Mouse (Mus musculus): ENCODE measurements around the gene Akap13. TPM values are rescaled to one million over a fixed set of nuclear protein-coding genes. Genes with fewer than 3 reads are reported as not detected.

Gene Akap13
- total RNA-seq, 1 experiment: 24.6 TPM

- TF ChIP-seq ZNF384 (IDR thresholded peaks at IDR 0.05; ENCODE audit: low read depth, low read length) (no peak), HCFC1 (IDR thresholded peaks at IDR 0.05; ENCODE audit: borderline replicate concordance, insufficient read depth, low read length) (no peak), MAFK (IDR thresholded peaks at IDR 0.05; ENCODE audit: insufficient read depth, low read depth, low read length) (no peak), ZC3H11A (IDR thresholded peaks at IDR 0.05; ENCODE audit: borderline replicate concordance, low read depth, low read length) (no peak), CHD2 (IDR thresholded peaks at IDR 0.05; ENCODE audit: low read depth, low read length) (no peak)
- Histone ChIP-seq H3K9me3 (ENCODE audit: control insufficient read depth, insufficient read depth, low read depth, low read length) (no peaks in the 10 kb centered on the region), H3K4me3 (ENCODE audit: insufficient read depth in 1 of 2, low read depth in 1 of 2, low read length in 2 of 2, poor library complexity in 1 of 2, severe bottlenecking in 1 of 2) (no peak overlapping the region)
Observed at GRCm38 (mm10) chr7:75474564-75475150, 19.3 kb downstream of the Akap13 start.

GRCm38 (mm10) chr7:75478060-75478459, 22.7 kb downstream of the Akap13 start:
- no peaks in the 10 kb centered on the region for H3K9me3 ChIP-seq (ENCODE audit: control insufficient read depth, insufficient read depth, low read depth, low read length)
- no peak overlapping the region for H3K4me3 ChIP-seq (ENCODE audit: insufficient read depth in 1 of 2, low read depth in 1 of 2, low read length in 2 of 2, poor library complexity in 1 of 2, severe bottlenecking in 1 of 2)
- H3K27ac ChIP-seq (ENCODE audit: insufficient read depth, low read depth, low read length, poor library complexity, severe bottlenecking): no peak overlapping the region
- in situ Hi-C loops (cut with MboI; ENCODE audit: low sequenced_read_pairs in 2 of 2, unreplicated experiment in 2 of 2): no loop called here
- H3K36me3 ChIP-seq (ENCODE audit: control insufficient read depth, insufficient read depth, low read length, poor library complexity, severe bottlenecking): no peaks in the 10 kb centered on the region
- H3K9ac ChIP-seq (ENCODE audit: insufficient read depth, low read depth, low read length, poor library complexity, severe bottlenecking): no peak overlapping the region
- peaks cover 3% of the 10 kb centered on the region in 2 experiments; a peak in 1 of 4 replicates for H3K4me1 ChIP-seq (ENCODE audit: control insufficient read depth in 2 of 2, insufficient read depth in 2 of 2, low read length in 2 of 2, poor library complexity in 1 of 2)
- no peak for DNase-seq (ENCODE audit: low read depth, low spot score)
- no peak for TF ChIP-seq ZC3H11A (IDR thresholded peaks at IDR 0.05; ENCODE audit: borderline replicate concordance, low read depth, low read length)

More at GRCm38 (mm10) chr7:75474564-75475150, 19.3 kb downstream of the Akap13 start:
- no peaks in the 10 kb centered on the region for H3K36me3 ChIP-seq (ENCODE audit: control insufficient read depth, insufficient read depth, low read length, poor library complexity, severe bottlenecking)
- H3K9ac ChIP-seq (ENCODE audit: insufficient read depth, low read depth, low read length, poor library complexity, severe bottlenecking): no peak overlapping the region
- DNase-seq (ENCODE audit: low read depth, low spot score): no peak
- no peaks in the 10 kb centered on the region for H3K4me1 ChIP-seq (ENCODE audit: control insufficient read depth in 2 of 2, insufficient read depth in 2 of 2, low read length in 2 of 2, poor library complexity in 1 of 2)
- in situ Hi-C loops (cut with MboI; ENCODE audit: low sequenced_read_pairs in 2 of 2, unreplicated experiment in 2 of 2): no loop called here
- no peak overlapping the region for H3K27ac ChIP-seq (ENCODE audit: insufficient read depth, low read depth, low read length, poor library complexity, severe bottlenecking)

GRCm38 (mm10) chr7:75480721-75481426, 25.5 kb downstream of the Akap13 start:
- Histone ChIP-seq H3K36me3 (ENCODE audit: control insufficient read depth, insufficient read depth, low read length, poor library complexity, severe bottlenecking) (no peaks in the 10 kb centered on the region), H3K4me1 (ENCODE audit: control insufficient read depth in 2 of 2, insufficient read depth in 2 of 2, low read length in 2 of 2, poor library complexity in 1 of 2) (peaks cover 3% of the 10 kb centered on the region in 2 experiments; a peak in 1 of 4 replicates), H3K9ac (ENCODE audit: insufficient read depth, low read depth, low read length, poor library complexity, severe bottlenecking) (no peak overlapping the region), H3K27ac (ENCODE audit: insufficient read depth, low read depth, low read length, poor library complexity, severe bottlenecking) (no peak overlapping the region), H3K4me3 (ENCODE audit: insufficient read depth in 1 of 2, low read depth in 1 of 2, low read length in 2 of 2, poor library complexity in 1 of 2, severe bottlenecking in 1 of 2) (no peak overlapping the region), H3K9me3 (ENCODE audit: control insufficient read depth, insufficient read depth, low read depth, low read length) (no peaks in the 10 kb centered on the region)
- TF ChIP-seq CHD2 (IDR thresholded peaks at IDR 0.05; ENCODE audit: low read depth, low read length) (no peak), MAFK (IDR thresholded peaks at IDR 0.05; ENCODE audit: insufficient read depth, low read depth, low read length) (no peak), ZNF384 (IDR thresholded peaks at IDR 0.05; ENCODE audit: low read depth, low read length) (no peak), HCFC1 (IDR thresholded peaks at IDR 0.05; ENCODE audit: borderline replicate concordance, insufficient read depth, low read length) (no peak), ZC3H11A (IDR thresholded peaks at IDR 0.05; ENCODE audit: borderline replicate concordance, low read depth, low read length) (no peak)
- in situ Hi-C loops (cut with MboI; ENCODE audit: low sequenced_read_pairs in 2 of 2, unreplicated experiment in 2 of 2): no loop called here
- no peak for DNase-seq (ENCODE audit: low read depth, low spot score)

GRCm38 (mm10) chr7:75486031-75486430, 30.7 kb downstream of the Akap13 start:
- in situ Hi-C loops (cut with MboI; ENCODE audit: low sequenced_read_pairs in 2 of 2, unreplicated experiment in 2 of 2): no loop called here
- H3K4me1 ChIP-seq (ENCODE audit: control insufficient read depth in 2 of 2, insufficient read depth in 2 of 2, low read length in 2 of 2, poor library complexity in 1 of 2): peaks cover 3% of the 10 kb centered on the region in 2 experiments; a peak in 1 of 4 replicates
- no peak overlapping the region for H3K9ac ChIP-seq (ENCODE audit: insufficient read depth, low read depth, low read length, poor library complexity, severe bottlenecking)
- no peak overlapping the region for H3K27ac ChIP-seq (ENCODE audit: insufficient read depth, low read depth, low read length, poor library complexity, severe bottlenecking)
- DNase-seq (ENCODE audit: low read depth, low spot score): no peak
- no peak for TF ChIP-seq HCFC1 (IDR thresholded peaks at IDR 0.05; ENCODE audit: borderline replicate concordance, insufficient read depth, low read length)
- no peaks in the 10 kb centered on the region for H3K9me3 ChIP-seq (ENCODE audit: control insufficient read depth, insufficient read depth, low read depth, low read length)
- H3K36me3 ChIP-seq (ENCODE audit: control insufficient read depth, insufficient read depth, low read length, poor library complexity, severe bottlenecking): no peaks in the 10 kb centered on the region
- no peak overlapping the region for H3K4me3 ChIP-seq (ENCODE audit: insufficient read depth in 1 of 2, low read depth in 1 of 2, low read length in 2 of 2, poor library complexity in 1 of 2, severe bottlenecking in 1 of 2)
